Mouse (Mus musculus) limb, embryonic 15.5 days (tissue): ENCODE measurements at regions not wholly inside any gene's neighbourhood (a gene's known extent, or its start where the extent isn't known, plus 50 kb on each side); places are given as distances from the start of the nearest gene placed in this dataset.

ENCODE experiments used
- ATAC-seq: fragments of 200-750 bp; cut with Nextera tagmentation; 2 replicates; pipeline ENCODE4 v1.8.0; 2017; ENCODE audit warnings: low read depth, moderate TSS enrichment; ENCODE audit not compliant: insufficient number of reproducible peaks, low FRiP score, low TSS enrichment
- H3K27ac ChIP-seq: fragments of 300-500 bp; sonication (generic); 2 replicates; pipeline ENCODE4 v1.5.1; 2015; ENCODE audit warnings: moderate library complexity, mild to moderate bottlenecking, inconsistent platforms
- H3K27me3 ChIP-seq: fragments of 300-500 bp; sonication (generic); 2 replicates; pipeline ENCODE4 v1.6.1; 2015; ENCODE audit warnings: inconsistent platforms
- H3K36me3 ChIP-seq: fragments of 300-500 bp; sonication (generic); 2 replicates; pipeline ENCODE4 v1.6.1; 2015; ENCODE audit warnings: inconsistent platforms
- H3K4me1 ChIP-seq: fragments of 300-500 bp; sonication (generic); 2 replicates; pipeline ENCODE4 v1.6.1; 2015; ENCODE audit warnings: inconsistent platforms
- H3K4me2 ChIP-seq: fragments of 300-500 bp; sonication (generic); 2 replicates; pipeline ENCODE4 v1.6.1; 2015; ENCODE audit warnings: mild to moderate bottlenecking, inconsistent platforms
- H3K4me3 ChIP-seq: fragments of 300-500 bp; sonication (generic); 2 replicates; pipeline ENCODE4 v1.5.1; 2015; ENCODE audit warnings: mild to moderate bottlenecking, inconsistent platforms
- H3K9ac ChIP-seq: fragments of 300-500 bp; sonication (generic); 2 replicates; pipeline ENCODE4 v1.6.1; 2015; ENCODE audit warnings: inconsistent platforms
- H3K9me3 ChIP-seq: fragments of 300-500 bp; sonication (generic); 2 replicates; pipeline ENCODE4 v1.6.1; 2016; ENCODE audit warnings: inconsistent platforms
- WGBS: fragments of 180-500 bp; shearing (Covaris S2); methylation state at CpG from one replicate; pipeline ENCODE4 v1.1.7; 2015; 5-methylcytosine and 5-hydroxymethylcytosine counted together

- H3K4me1 ChIP-seq, result peaks cover 25% of the 10 kb centered on the region
Observed at GRCm38 (mm10) chr1:90332531-90332930, 128.8 kb downstream of the Ackr3 start.

GRCm38 (mm10) chr1:90333676-90334430 is 130.1 kb downstream of the Ackr3 start:
- no peak overlapping the region for H3K4me3 ChIP-seq
- 67% methylated on average over 6 of the region's 6 CpGs for WGBS

More at GRCm38 (mm10) chr1:90332531-90332930, 128.8 kb downstream of the Ackr3 start:
- H3K9me3 ChIP-seq, result no peaks in the 10 kb centered on the region
- H3K36me3 ChIP-seq, result no peaks in the 10 kb centered on the region
- no peak overlapping the region for H3K4me3 ChIP-seq
- 85% methylated on average over 4 of the region's 4 CpGs for WGBS
- no peak overlapping the region for H3K27ac ChIP-seq
- no peak for ATAC-seq
- H3K27me3 ChIP-seq, result 0 out of 2 replicates have a peak, but pooled peaks cover 7% of the 10 kb centered on the region
- H3K9ac ChIP-seq, result no peak overlapping the region
- no peak overlapping the region for H3K4me2 ChIP-seq

GRCm38 (mm10) chr1:90335001-90335747 is 131.4 kb downstream of the Ackr3 start:
- Histone ChIP-seq H3K27ac (0 out of 2 replicates have a peak overlapping the region, but pooled peaks have one; percentile 1), H3K27me3 (0 out of 2 replicates have a peak, but pooled peaks cover 7% of the 10 kb centered on the region), H3K4me2 (no peak overlapping the region), H3K9ac (no peak overlapping the region), H3K36me3 (no peaks in the 10 kb centered on the region), H3K4me3 (no peak overlapping the region), H3K4me1 (peaks cover 37% of the 10 kb centered on the region), H3K9me3 (no peaks in the 10 kb centered on the region)
- 0 out of 2 replicates have a peak, but pooled peaks have one; percentile 42 for ATAC-seq
- WGBS, result 34% methylated on average over 25 of the region's 25 CpGs

More at GRCm38 (mm10) chr1:90333676-90334430, 130.1 kb downstream of the Ackr3 start:
- ATAC-seq, result no peak
- no peaks in the 10 kb centered on the region for H3K9me3 ChIP-seq
- 0 out of 2 replicates have a peak, but pooled peaks cover 7% of the 10 kb centered on the region for H3K27me3 ChIP-seq
- H3K9ac ChIP-seq, result no peak overlapping the region
- no peak overlapping the region for H3K27ac ChIP-seq
- no peak overlapping the region for H3K4me2 ChIP-seq
- no peaks in the 10 kb centered on the region for H3K36me3 ChIP-seq
- H3K4me1 ChIP-seq, result peaks cover 37% of the 10 kb centered on the region

GRCm38 (mm10) chr1:90337876-90338316 is 134.1 kb downstream of the Ackr3 start:
- Histone ChIP-seq H3K4me1 (peaks cover 37% of the 10 kb centered on the region), H3K27me3 (0 out of 2 replicates have a peak, but pooled peaks cover 4% of the 10 kb centered on the region), H3K9ac (no peak overlapping the region), H3K4me3 (no peak overlapping the region), H3K27ac (no peak overlapping the region; the same call in 1 of the 2 replicates), H3K4me2 (no peak overlapping the region), H3K36me3 (no peaks in the 10 kb centered on the region), H3K9me3 (no peaks in the 10 kb centered on the region)
- WGBS, result 27% methylated on average over 12 of the region's 12 CpGs
- ATAC-seq, result no peak

- no peaks in the 10 kb centered on the region for H3K36me3 ChIP-seq
- ATAC-seq, result no peak
- H3K27ac ChIP-seq, result no peak overlapping the region
- no peak overlapping the region for H3K9ac ChIP-seq
- no peaks in the 10 kb centered on the region for H3K9me3 ChIP-seq
- no peak overlapping the region for H3K4me2 ChIP-seq
- 44% methylated on average over 1 of the region's 1 CpGs for WGBS
- no peaks in the 10 kb centered on the region; the same call in 1 of the 2 replicates for H3K27me3 ChIP-seq
- H3K4me1 ChIP-seq, result peaks cover 13% of the 10 kb centered on the region
- H3K4me3 ChIP-seq, result no peak overlapping the region
Observed at GRCm38 (mm10) chr1:90342346-90342745, 138.6 kb downstream of the Ackr3 start.

GRCm38 (mm10) chr1:90343492-90343891 is 139.7 kb downstream of the Ackr3 start:
- Histone ChIP-seq H3K4me2 (no peak overlapping the region), H3K9me3 (no peaks in the 10 kb centered on the region), H3K36me3 (no peaks in the 10 kb centered on the region), H3K27ac (no peak overlapping the region), H3K9ac (no peak overlapping the region), H3K4me3 (no peak overlapping the region), H3K27me3 (no peaks in the 10 kb centered on the region; the same call in 1 of the 2 replicates), H3K4me1 (peaks cover 2% of the 10 kb centered on the region; the same call in 1 of the 2 replicates)
- 65% methylated on average over 2 of the region's 2 CpGs for WGBS
- no peak for ATAC-seq

- no peak overlapping the region for H3K27ac ChIP-seq
- H3K4me2 ChIP-seq, result no peak overlapping the region
- 0 out of 2 replicates have a peak, but pooled peaks cover 4% of the 10 kb centered on the region for H3K4me1 ChIP-seq
- 61% methylated on average over 6 of the region's 6 CpGs for WGBS
- no peaks in the 10 kb centered on the region for H3K36me3 ChIP-seq
- no peak for ATAC-seq
- H3K27me3 ChIP-seq, result no peaks in the 10 kb centered on the region; the same call in 1 of the 2 replicates
- H3K4me3 ChIP-seq, result no peak overlapping the region
- no peaks in the 10 kb centered on the region for H3K9me3 ChIP-seq
- H3K9ac ChIP-seq, result no peak overlapping the region
Observed at GRCm38 (mm10) chr1:90347032-90347431, 143.3 kb downstream of the Ackr3 start.

GRCm38 (mm10) chr1:90349611-90350010 is 145.8 kb downstream of the Ackr3 start:
- Histone ChIP-seq H3K27me3 (no peaks in the 10 kb centered on the region; the same call in 1 of the 2 replicates), H3K9me3 (no peaks in the 10 kb centered on the region), H3K36me3 (no peaks in the 10 kb centered on the region), H3K27ac (no peak overlapping the region), H3K4me2 (no peak overlapping the region), H3K9ac (no peak overlapping the region), H3K4me3 (no peak overlapping the region), H3K4me1 (peaks cover 16% of the 10 kb centered on the region)
- 29% methylated on average over 6 of the region's 6 CpGs for WGBS
- no peak for ATAC-seq

GRCm38 (mm10) chr1:90353325-90353724 is 149.5 kb downstream of the Ackr3 start:
- H3K4me3 ChIP-seq, result no peak overlapping the region
- WGBS, result 15% methylated on average over 7 of the region's 7 CpGs
- no peak for ATAC-seq
- H3K4me1 ChIP-seq, result peaks cover 22% of the 10 kb centered on the region
- H3K9me3 ChIP-seq, result no peaks in the 10 kb centered on the region
- no peak overlapping the region for H3K9ac ChIP-seq
- no peaks in the 10 kb centered on the region for H3K27me3 ChIP-seq
- no peak overlapping the region for H3K4me2 ChIP-seq
- H3K36me3 ChIP-seq, result no peaks in the 10 kb centered on the region
- H3K27ac ChIP-seq, result no peak overlapping the region

GRCm38 (mm10) chr1:90356567-90356966 is 152.8 kb downstream of the Ackr3 start:
- no peaks in the 10 kb centered on the region for H3K36me3 ChIP-seq
- no peak for ATAC-seq
- H3K9me3 ChIP-seq, result no peaks in the 10 kb centered on the region
- H3K27me3 ChIP-seq, result no peaks in the 10 kb centered on the region
- H3K4me1 ChIP-seq, result peaks cover 27% of the 10 kb centered on the region
- no peak overlapping the region for H3K9ac ChIP-seq
- WGBS, result 45% methylated on average over 3 of the region's 3 CpGs
- H3K4me3 ChIP-seq, result no peak overlapping the region
- no peak overlapping the region for H3K27ac ChIP-seq
- H3K4me2 ChIP-seq, result no peak overlapping the region

- Histone ChIP-seq H3K27me3 (no peaks in the 10 kb centered on the region), H3K4me3 (no peak overlapping the region), H3K9me3 (no peaks in the 10 kb centered on the region), H3K4me2 (no peak overlapping the region), H3K27ac (0 out of 2 replicates have a peak overlapping the region, but pooled peaks have one; percentile 30), H3K4me1 (peaks cover 22% of the 10 kb centered on the region), H3K36me3 (no peaks in the 10 kb centered on the region), H3K9ac (no peak overlapping the region)
- no peak for ATAC-seq
Observed at GRCm38 (mm10) chr1:90357391-90357790, 153.6 kb downstream of the Ackr3 start.

- Histone ChIP-seq H3K27ac (peak overlapping the region; percentile 5; the same call in 1 of the 2 replicates), H3K4me3 (no peak overlapping the region), H3K9ac (no peak overlapping the region), H3K27me3 (peaks cover 2% of the 10 kb centered on the region; the same call in 1 of the 2 replicates), H3K4me2 (no peak overlapping the region), H3K36me3 (no peaks in the 10 kb centered on the region), H3K9me3 (no peaks in the 10 kb centered on the region), H3K4me1 (peaks cover 13% of the 10 kb centered on the region; the same call in 1 of the 2 replicates)
- 58% methylated on average over 2 of the region's 2 CpGs for WGBS
- no peak for ATAC-seq
Observed at GRCm38 (mm10) chr1:90358971-90359370, 155.2 kb downstream of the Ackr3 start.
